Mouse (Mus musculus) C2C12 (cell line): ENCODE measurements around the gene Arhgef12. TPM values are rescaled to one million over a fixed set of nuclear protein-coding genes. Genes with fewer than 3 reads are reported as not detected.
"Not testable (repeated sequence)": the region's sequence is repeated elsewhere in the genome, so short reads cannot be mapped to it uniquely, and the experiment has no call there.

Experiments used
- H3K27me3 ChIP-seq: one replicate; pipeline ENCODE4 v1.6.1; 2011; ENCODE audit not compliant: control insufficient read depth, insufficient read depth, insufficient read length
- H3K36me3 ChIP-seq: one replicate; pipeline ENCODE4 v1.6.1; 2011; ENCODE audit not compliant: control insufficient read depth, insufficient read depth
- H3K4me3 ChIP-seq: one replicate; pipeline ENCODE4 v1.5.1; 2011; ENCODE audit warnings: mild to moderate bottlenecking, control low read depth; ENCODE audit not compliant: poor library complexity, insufficient read depth, severe bottlenecking
- H3K79me2 ChIP-seq: one replicate; pipeline ENCODE4 v1.6.1; 2011; ENCODE audit not compliant: control insufficient read depth, insufficient read depth
- H3K79me3 ChIP-seq: one replicate; pipeline ENCODE4 v1.6.1; 2011; ENCODE audit warnings: low read depth, control low read depth
- H3ac ChIP-seq: one replicate; pipeline ENCODE3; 2011; ENCODE audit warnings: low read depth; ENCODE audit not compliant: control insufficient read depth, insufficient read length
- CEBPB ChIP-seq: IDR thresholded peaks from one replicate; pipeline ENCODE4 v1.6.1; 2011; ENCODE audit warnings: low read depth, mild to moderate bottlenecking, control low read depth, moderate library complexity
- CTCF ChIP-seq: IDR thresholded peaks from one replicate; pipeline ENCODE4 v1.5.1; 2011; ENCODE audit not compliant: control insufficient read depth, insufficient read depth, insufficient read length
- FOSL1 ChIP-seq: IDR thresholded peaks from one replicate; pipeline ENCODE4 v1.8.0; 2011; ENCODE audit warnings: mild to moderate bottlenecking, low read length; ENCODE audit not compliant: poor library complexity, insufficient read depth, severe bottlenecking
- MAX ChIP-seq: IDR thresholded peaks from one replicate; pipeline ENCODE4 v1.6.1; 2011; ENCODE audit warnings: mild to moderate bottlenecking, control low read depth
- MYOD1 ChIP-seq: IDR thresholded peaks from one replicate; pipeline ENCODE4 v1.6.1; 2011; ENCODE audit warnings: low read depth; ENCODE audit not compliant: control insufficient read depth, insufficient read length
- MYOG ChIP-seq: IDR thresholded peaks from one replicate; pipeline ENCODE4 v1.6.1; 2011; ENCODE audit not compliant: control insufficient read depth, insufficient read length; ENCODE audit errors: extremely low read depth
- USF1 ChIP-seq: IDR thresholded peaks from one replicate; pipeline ENCODE4 v1.6.1; 2011; ENCODE audit warnings: low read depth, mild to moderate bottlenecking, control low read depth, moderate library complexity
- polyA plus RNA-seq: library from polyadenylated mRNA; unstranded; fragments of >200 nt; fragmentation: generic; extraction: Trizol; gene quantifications from one replicate; pipeline ENCODE4 v1.2.1, GENCODE M21; 2012; ENCODE audit warnings: missing spikeins

Arhgef12 gene
- polyA plus RNA-seq, 1 experiment, result 13.8 TPM

DNA sequence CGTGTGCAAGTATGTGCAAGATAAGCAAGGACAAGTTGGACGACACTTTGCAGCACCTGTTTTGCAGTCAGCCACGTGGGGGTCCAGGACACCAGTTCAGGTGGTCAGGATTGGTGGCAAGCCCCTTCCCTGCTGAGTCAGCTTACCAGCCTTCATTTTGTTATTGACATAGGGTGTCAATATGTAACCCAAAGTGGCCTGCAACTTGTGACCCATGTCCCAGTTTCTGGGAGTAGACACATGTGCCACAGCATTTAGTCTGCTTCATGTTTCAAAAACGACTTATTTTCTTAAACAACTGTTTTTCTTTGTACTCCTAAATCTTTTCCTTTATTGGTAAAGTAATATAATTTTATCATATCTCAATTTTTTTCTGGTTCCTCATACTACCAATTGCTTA is 112.3 kb downstream of the Arhgef12 start:
- Histone ChIP-seq H3ac (no peak overlapping the region), H3K79me2 (no peaks in the 10 kb centered on the region), H3K79me3 (no peaks in the 10 kb centered on the region), H3K27me3 (no peaks in the 10 kb centered on the region), H3K4me3 (no peak overlapping the region), H3K36me3 (peaks cover 81% of the 10 kb centered on the region)
- no peak for TF ChIP-seq MAX
- TF ChIP-seq CTCF, result no peak
- TF ChIP-seq FOSL1, result no peak
- TF ChIP-seq USF1, result no peak
- no peak for TF ChIP-seq CEBPB
- no peak for TF ChIP-seq MYOD1
- TF ChIP-seq MYOG, result no peak

DNA sequence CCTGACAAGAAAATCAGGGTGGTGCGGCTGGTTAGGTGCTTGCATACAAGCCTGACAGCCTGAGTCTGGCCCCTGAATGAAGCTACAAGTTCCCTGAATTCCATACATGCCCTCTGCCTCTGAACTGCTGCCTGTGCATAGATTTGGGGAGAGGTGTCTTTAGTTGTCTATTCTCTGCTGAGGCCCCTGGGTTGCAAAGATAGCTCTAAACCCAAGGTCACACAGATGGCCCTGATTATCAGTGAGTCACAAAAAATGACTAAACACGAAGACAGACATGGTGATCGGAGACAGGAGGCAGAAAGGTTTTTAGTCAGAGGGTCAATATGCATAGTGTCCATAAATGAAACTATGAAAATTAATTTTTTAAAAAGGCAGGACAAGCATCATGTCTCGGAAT is 113.4 kb downstream of the Arhgef12 start:
- Histone ChIP-seq H3K4me3 (no peak overlapping the region), H3K36me3 (peaks cover 77% of the 10 kb centered on the region), H3ac (no peak overlapping the region), H3K79me3 (no peaks in the 10 kb centered on the region), H3K27me3 (no peaks in the 10 kb centered on the region), H3K79me2 (no peaks in the 10 kb centered on the region)
- TF ChIP-seq MYOG (no peak), CTCF (no peak), CEBPB (no peak), USF1 (no peak), MYOD1 (no peak), MAX (no peak), FOSL1 (no peak)

DNA sequence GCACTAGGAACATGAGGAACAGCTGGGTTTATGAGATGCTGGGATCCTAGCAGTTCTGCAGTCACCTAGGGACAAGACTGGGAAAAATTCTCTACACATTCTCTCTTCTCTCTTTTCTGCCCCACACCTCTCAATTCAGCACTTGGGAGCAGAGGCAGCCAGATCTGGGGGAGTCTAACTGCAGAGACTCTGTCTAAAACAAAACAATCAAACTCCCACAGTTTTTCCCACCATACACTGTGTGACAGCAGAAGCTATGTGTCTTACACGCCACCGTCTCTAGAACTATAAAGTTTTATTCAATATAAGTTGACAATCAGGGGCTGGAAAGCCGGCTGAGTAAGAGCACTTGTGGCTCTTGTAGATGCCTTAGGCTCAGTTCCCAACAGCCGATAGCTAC is 119.1 kb downstream of the Arhgef12 start:
- TF ChIP-seq MYOG, result no peak
- no peak for TF ChIP-seq USF1
- TF ChIP-seq FOSL1, result no peak
- H3K36me3 ChIP-seq, result peaks cover 57% of the 10 kb centered on the region

DNA sequence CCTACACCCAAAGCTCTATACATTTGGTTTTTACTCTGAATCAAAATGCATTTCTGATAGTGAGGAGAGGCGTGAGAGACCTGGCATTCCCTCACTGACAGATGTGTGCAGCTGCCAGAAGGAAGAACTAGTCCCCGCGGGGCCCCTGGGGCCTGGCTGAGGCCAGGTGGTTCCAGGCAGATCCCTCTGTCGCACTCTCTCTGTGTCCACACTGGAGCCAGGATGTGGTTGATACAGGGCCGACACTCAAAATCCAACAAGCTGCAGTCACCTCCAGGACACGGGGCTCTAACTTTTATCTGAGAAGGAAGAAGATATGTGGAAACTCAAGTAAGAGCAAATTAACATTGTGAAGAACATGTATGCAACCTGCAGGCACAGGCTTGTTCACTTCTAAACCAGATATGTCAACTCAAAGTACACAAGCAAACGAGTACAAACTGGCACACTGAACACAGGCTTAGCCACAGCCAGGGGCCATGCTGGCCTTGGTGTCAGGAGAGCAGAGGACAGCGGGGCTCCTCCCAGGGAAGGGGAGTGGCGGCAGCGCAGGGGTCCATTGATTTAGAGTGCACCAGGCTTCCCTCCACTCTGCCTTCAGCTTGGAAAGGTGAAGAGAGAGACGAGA is 138.0 kb downstream of the Arhgef12 start:
- H3K27me3 ChIP-seq, result no peaks in the 10 kb centered on the region
- H3K36me3 ChIP-seq, result peaks cover 40% of the 10 kb centered on the region
- no peaks in the 10 kb centered on the region for H3K79me2 ChIP-seq
- TF ChIP-seq MYOD1, result no peak
- no peak for TF ChIP-seq CEBPB
- no peak for TF ChIP-seq FOSL1
- no peak for TF ChIP-seq MAX
- no peak for TF ChIP-seq USF1
- TF ChIP-seq CTCF, result no peak
- TF ChIP-seq MYOG, result no peak
- H3K79me3 ChIP-seq, result no peaks in the 10 kb centered on the region
- no peak overlapping the region for H3ac ChIP-seq
- no peak overlapping the region for H3K4me3 ChIP-seq

More for the DNA sequence above, 119.1 kb downstream of the Arhgef12 start:
- Histone ChIP-seq H3K79me3 (no peaks in the 10 kb centered on the region), H3K79me2 (no peaks in the 10 kb centered on the region), H3K4me3 (no peak overlapping the region), H3ac (no peak overlapping the region), H3K27me3 (no peaks in the 10 kb centered on the region)

DNA sequence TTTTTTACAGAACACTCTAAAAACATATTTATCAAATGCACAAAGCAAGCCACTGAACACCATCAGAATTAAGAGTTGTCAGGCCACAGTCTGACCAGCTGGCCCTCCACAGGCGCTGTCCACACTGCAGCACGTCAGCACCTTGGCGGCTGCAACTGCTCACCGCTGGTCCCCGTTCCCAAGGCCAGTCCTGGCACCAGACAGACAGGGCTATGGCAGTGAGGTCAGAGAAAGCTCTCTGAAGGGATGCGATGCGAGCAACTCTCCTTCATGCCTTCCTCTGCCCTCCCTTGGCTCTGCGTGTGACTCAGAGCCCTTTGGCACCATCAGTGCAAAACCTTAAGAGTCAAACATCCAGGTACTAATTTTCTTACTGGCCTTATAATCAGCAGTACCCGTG is 139.3 kb downstream of the Arhgef12 start:
- no peak overlapping the region for H3K4me3 ChIP-seq

DNA sequence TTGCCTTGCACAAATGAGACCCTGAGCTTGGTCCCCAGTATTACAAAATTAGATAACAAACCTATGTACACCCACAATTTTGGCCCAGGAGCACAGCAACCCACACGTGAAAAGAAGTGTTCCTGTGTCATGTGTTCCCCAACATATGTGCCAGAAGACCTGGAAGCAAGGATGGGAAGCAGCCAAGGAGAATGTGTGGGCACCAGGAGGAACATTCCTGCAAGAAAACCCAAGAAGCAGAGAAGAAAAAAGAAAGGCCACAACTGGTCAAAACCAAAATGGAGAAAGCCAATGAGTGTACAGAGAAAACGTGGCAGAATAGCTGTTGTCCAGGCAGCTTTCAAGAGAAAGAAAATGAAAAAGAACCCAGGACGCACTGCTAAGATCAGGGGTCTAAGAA is 142.2 kb downstream of the Arhgef12 start:
- H3K79me2 ChIP-seq, H3ac ChIP-seq, H3K27me3 ChIP-seq, H3K4me3 ChIP-seq, H3K79me3 ChIP-seq: not testable (repeated sequence)
- peaks cover 15% of the 10 kb centered on the region for H3K36me3 ChIP-seq

More for the DNA sequence above, 139.3 kb downstream of the Arhgef12 start:
- Histone ChIP-seq H3ac (no peak overlapping the region), H3K36me3 (peaks cover 40% of the 10 kb centered on the region), H3K79me2 (no peaks in the 10 kb centered on the region), H3K27me3 (no peaks in the 10 kb centered on the region), H3K79me3 (no peaks in the 10 kb centered on the region)
- no peak for TF ChIP-seq CEBPB
- TF ChIP-seq MAX, result no peak
- no peak for TF ChIP-seq USF1
- no peak for TF ChIP-seq CTCF
- no peak for TF ChIP-seq MYOD1
- TF ChIP-seq MYOG, result no peak
- TF ChIP-seq FOSL1, result no peak
